Mouse (Mus musculus) olfactory bulb, adult 2 months (tissue): ENCODE data around the gene Zfp143. TPM values are rescaled to one million over a fixed set of nuclear protein-coding genes. Genes with fewer than 3 reads are reported as not detected.
"Not testable (repeated sequence)": the region's sequence is repeated elsewhere in the genome, so short reads cannot be mapped to it uniquely, and the experiment has no call there.

Experiments used
- H3K27ac ChIP-seq: fragments of 200-500 bp; 2 replicates; pipeline ENCODE4 v1.5.1; 2012; ENCODE audit warnings: low read depth, low read length; ENCODE audit not compliant: insufficient read depth
- H3K4me1 ChIP-seq: fragments of 200-500 bp; 2 replicates; pipeline ENCODE4 v1.6.1; 2012; ENCODE audit warnings: low read length; ENCODE audit not compliant: control insufficient read depth, insufficient read depth
- H3K4me3 ChIP-seq: fragments of 200-500 bp; 2 replicates; pipeline ENCODE4 v1.5.1; 2012; ENCODE audit warnings: mild to moderate bottlenecking, low read depth, low read length, moderate library complexity; ENCODE audit not compliant: insufficient read depth
- CTCF ChIP-seq: fragments of 200-500 bp; IDR thresholded peaks from 2 replicates; pipeline ENCODE4 v1.5.1; 2012; ENCODE audit warnings: low read depth, mild to moderate bottlenecking, low read length, moderate library complexity; ENCODE audit not compliant: insufficient read depth
- POLR2A ChIP-seq: fragments of 200-500 bp; IDR thresholded peaks from 2 replicates; pipeline ENCODE4 v1.6.1; 2012; ENCODE audit warnings: mild to moderate bottlenecking, low read depth, low read length, moderate library complexity; ENCODE audit not compliant: insufficient read depth
- WGBS: fragments of 180-500 bp; shearing (Covaris S2); methylation state at CpG from one replicate; pipeline ENCODE4 v1.1.7; 2018; 5-methylcytosine and 5-hydroxymethylcytosine counted together
- polyA plus RNA-seq: library from polyadenylated mRNA; stranded (reverse); fragments of >200 nt; gene quantifications from 2 replicates; pipeline ENCODE4 v1.2.4, GENCODE M21; 2012; ENCODE audit warnings: low replicate concordance; ENCODE audit not compliant: missing spikeins, insufficient read depth, insufficient read length

The Zfp143 gene
- polyA plus RNA-seq, 1 experiment = not detected

DNA sequence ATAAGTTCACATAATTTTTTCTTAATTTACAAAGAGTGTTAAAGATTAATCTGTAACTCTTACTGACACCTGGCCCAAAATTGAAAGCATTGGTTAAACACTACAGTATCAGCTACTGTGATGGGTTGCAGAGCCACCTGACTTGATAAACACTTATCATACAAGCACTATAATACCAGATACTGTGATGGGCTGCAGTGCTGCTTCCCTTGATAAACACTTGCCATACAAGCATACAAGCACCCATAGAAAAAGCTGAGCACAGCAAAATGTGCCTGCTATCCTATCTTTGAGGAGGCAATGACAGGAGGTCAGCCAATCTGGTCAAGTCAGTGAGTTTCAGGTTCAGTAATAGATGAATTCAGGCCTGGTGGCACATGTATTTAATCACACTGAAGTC lies 24.2 kb downstream of the Zfp143 start:
- H3K4me1 ChIP-seq = peaks cover 3% of the 10 kb centered on the region; the same call in 1 of the 2 replicates
- TF ChIP-seq POLR2A (no peak), CTCF (no peak)
- no peak overlapping the region for H3K27ac ChIP-seq
- H3K4me3 ChIP-seq = no peak overlapping the region

DNA sequence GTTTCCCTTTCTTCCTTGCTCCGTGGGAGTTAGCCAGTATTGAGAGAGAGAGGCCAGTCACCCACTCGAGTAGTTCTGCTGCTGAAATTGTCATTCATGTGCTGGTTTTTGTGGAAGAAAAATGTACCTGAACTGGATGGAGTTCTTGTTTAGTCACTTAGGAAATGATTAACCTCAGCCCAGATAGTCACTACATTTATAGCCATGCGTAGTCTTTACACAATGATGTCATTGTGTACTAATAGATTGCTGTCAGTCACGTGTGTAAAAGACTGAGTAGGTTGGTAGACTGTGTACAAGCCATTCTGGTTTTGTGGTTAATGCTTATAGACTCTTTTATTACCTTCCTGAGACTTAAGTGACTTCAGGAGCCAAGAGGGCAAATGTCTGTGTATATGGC lies 26.9 kb downstream of the Zfp143 start:
- Histone ChIP-seq H3K4me1 (peaks cover 3% of the 10 kb centered on the region; the same call in 1 of the 2 replicates), H3K4me3 (no peak overlapping the region), H3K27ac (no peak overlapping the region)
- WGBS = 74% methylated on average over 4 of the region's 4 CpGs
- no peak for TF ChIP-seq CTCF
- TF ChIP-seq POLR2A = no peak

DNA sequence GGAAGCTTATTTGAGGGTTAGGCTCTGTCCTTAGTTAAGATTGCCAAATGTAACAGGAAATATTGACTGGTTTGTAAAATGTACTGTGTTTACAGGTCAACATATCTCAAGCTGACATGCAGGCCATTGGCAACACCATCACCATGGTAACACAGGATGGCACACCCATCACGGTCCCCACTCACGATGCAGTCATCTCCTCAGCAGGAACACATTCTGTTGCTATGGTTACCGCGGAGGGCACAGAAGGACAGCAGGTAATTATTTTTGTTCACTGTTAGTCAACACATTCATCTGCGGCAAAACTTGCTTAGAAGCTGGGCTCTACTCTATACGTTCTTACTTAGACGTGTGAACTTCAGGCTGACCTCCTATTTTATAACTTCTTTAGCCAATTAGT lies 30.7 kb downstream of the Zfp143 start:
- 28% methylated on average over 7 of the region's 7 CpGs for WGBS
- Histone ChIP-seq H3K27ac (no peak overlapping the region), H3K4me3 (no peak overlapping the region), H3K4me1 (no peaks in the 10 kb centered on the region)
- TF ChIP-seq CTCF (no peak), POLR2A (no peak)

GRCm38 (mm10) chr7:110096332-110096731 lies 35.3 kb downstream of the Zfp143 start:
- Histone ChIP-seq H3K27ac (no peak overlapping the region), H3K4me3 (no peak overlapping the region), H3K4me1 (0 out of 2 replicates have a peak, but pooled peaks cover 4% of the 10 kb centered on the region)
- 86% methylated on average over 4 of the region's 4 CpGs for WGBS
- TF ChIP-seq CTCF (no peak), POLR2A (no peak)

DNA sequence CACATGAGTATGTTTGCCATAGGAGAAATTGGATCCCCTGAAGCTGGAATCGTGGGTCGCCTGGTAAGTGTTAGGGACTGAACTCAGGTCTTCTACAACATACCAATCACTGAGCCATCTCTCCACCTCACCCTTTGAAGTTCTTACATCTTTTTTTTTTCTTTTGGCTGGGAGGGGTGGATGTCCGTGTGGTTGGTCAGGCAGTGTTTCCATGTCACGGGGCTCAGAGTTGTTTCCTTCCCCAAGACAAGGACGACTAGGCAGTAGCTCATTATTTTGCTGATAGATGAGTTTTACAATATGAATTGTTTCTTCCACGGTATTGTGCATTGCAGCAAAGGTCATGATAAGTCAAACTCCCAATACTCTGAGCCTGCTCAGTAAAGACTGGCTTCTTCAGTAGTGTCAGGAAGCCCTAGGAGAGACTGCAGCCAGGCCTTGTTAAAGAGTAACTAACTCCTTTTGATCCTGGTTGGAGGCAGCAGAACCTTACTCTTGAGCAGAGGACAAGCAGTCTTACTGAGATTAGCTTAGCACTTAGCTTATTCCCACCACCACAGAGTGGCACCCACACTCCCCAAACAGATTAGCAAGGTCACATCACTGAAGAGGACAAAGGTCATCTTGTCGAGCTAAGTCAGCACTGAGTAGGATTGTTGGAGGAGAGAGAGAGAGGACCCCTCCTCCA lies 36.2 kb downstream of the Zfp143 start:
- TF ChIP-seq CTCF = no peak
- no peak for TF ChIP-seq POLR2A
- Histone ChIP-seq H3K4me1 (0 out of 2 replicates have a peak, but pooled peaks cover 4% of the 10 kb centered on the region), H3K27ac (no peak overlapping the region), H3K4me3 (no peak overlapping the region)
- 75% methylated on average over 7 of the region's 7 CpGs for WGBS

DNA sequence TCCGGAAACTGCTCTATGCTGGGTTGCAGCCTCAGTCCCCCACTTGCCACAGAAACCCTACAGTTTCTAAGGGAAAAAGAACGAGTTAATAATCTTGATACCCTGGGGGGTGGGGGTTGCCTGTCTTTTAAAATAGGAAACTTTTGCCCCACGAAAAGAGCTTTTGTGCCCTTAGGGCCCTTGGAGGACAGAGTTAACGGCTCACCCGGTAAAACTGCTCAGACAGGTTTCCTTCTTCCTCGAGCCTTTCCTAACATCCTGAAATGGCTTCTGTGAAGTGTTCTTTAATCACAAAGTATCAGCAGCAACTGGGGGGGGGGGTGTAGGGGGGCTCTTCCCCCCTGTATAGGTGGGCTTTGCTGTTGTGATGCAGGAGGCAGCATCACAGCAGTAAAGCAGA lies 39.8 kb downstream of the Zfp143 start:
- Histone ChIP-seq H3K4me1 (0 out of 2 replicates have a peak, but pooled peaks cover 4% of the 10 kb centered on the region), H3K4me3 (no peak overlapping the region), H3K27ac (no peak overlapping the region)
- no peak for TF ChIP-seq CTCF
- no peak for TF ChIP-seq POLR2A
- WGBS = 63% methylated on average over 6 of the region's 6 CpGs

GRCm38 (mm10) chr7:110101266-110101665 lies 40.2 kb downstream of the Zfp143 start:
- H3K4me1 ChIP-seq = 0 out of 2 replicates have a peak, but pooled peaks cover 4% of the 10 kb centered on the region
- no peak overlapping the region for H3K4me3 ChIP-seq
- 71% methylated on average over 5 of the region's 5 CpGs for WGBS
- no peak for TF ChIP-seq POLR2A
- no peak for TF ChIP-seq CTCF
- no peak overlapping the region for H3K27ac ChIP-seq

DNA sequence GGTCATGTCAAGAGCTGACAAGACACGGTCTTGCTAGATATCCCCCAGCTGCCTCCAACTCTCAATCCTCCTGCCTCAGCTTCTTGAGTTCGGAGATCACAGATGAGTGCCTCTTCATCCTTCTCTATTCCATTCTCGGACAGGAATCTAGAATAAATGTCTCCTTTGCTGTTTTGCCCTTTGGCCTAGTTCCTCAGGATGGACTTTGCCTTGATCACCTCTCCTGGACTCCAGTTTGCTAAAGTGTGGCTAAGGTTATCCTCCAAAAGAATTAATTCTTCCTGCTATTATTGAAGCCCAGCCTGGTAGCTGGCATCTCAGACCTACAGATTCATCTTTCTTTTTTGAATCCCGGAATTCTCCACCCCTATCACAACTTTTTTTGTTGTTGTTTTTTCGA lies 44.0 kb downstream of the Zfp143 start:
- 89% methylated on average over 5 of the region's 5 CpGs for WGBS
- peaks cover 15% of the 10 kb centered on the region for H3K4me1 ChIP-seq
- H3K27ac ChIP-seq = no peak overlapping the region
- TF ChIP-seq CTCF = no peak
- no peak for TF ChIP-seq POLR2A
- H3K4me3 ChIP-seq = no peak overlapping the region

DNA sequence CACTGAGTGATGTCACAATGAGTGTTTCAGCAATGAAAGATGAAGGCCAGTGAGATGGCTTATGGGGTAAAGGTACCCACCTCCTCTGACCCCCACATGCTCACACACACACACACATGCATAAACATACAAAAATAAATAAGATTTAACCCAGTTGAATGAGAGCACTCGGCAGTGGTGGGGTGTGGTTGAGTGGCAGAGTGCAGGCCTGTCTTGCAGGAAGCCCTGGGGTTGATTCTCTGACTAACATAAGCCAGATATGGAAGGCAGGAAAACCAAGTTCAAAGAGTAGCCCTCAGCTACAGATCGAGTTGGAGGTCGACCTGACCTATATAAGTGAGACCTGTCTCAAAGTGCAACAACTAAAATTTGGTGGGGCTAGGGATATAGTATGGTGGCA lies 45.6 kb downstream of the Zfp143 start:
- TF ChIP-seq POLR2A (no peak), CTCF (no peak)
- WGBS = 82% methylated on average over 3 of the region's 3 CpGs

DNA sequence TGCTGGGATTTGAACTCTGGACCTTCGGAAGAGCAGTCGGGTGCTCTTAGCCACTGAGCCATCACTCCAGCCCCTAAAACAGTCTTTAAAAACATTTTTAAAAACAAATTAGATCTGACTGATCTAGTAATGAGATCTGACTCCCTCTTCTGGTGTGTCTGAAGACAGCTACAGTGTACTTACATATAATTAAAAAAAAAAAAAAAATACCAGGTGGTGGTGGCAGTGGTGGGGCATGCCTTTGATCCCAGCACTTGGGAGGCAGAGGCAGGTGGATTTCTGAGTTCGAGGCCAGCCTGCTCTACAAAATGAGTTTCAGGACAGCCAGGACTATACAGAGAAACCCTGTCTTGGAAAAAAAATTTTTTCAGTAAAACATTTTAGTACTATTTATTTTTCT lies 47.5 kb downstream of the Zfp143 start:
- peaks cover 15% of the 10 kb centered on the region for H3K4me1 ChIP-seq
- H3K27ac ChIP-seq = peak overlapping the region; percentile 52
- 82% methylated on average over 3 of the region's 3 CpGs for WGBS
- not testable (repeated sequence) for H3K4me3 ChIP-seq

More for the DNA sequence above, 45.6 kb downstream of the Zfp143 start:
- Histone ChIP-seq H3K4me3 (no peak overlapping the region), H3K27ac (no peak overlapping the region), H3K4me1 (peaks cover 15% of the 10 kb centered on the region)
